21 mouse cellular contexts compared by ENCODE assay signal in genomic region chr7:71524577-71525126, GRCm38 (mm10).
"Had no signal": no experiment of that assay in that cellular context is flagged by ENCODE, and none has a peak within 500 bp of the region (broad histone marks: within the 10 kb centered on the region; RNA-seq: fewer than 3 reads in every experiment).

No protein-coding gene starts in this region.

- H3K36me3 ChIP-seq: hindbrain, embryonic 15.5 days; intestine, embryonic 15.5 days; limb, embryonic 12.5 days; limb, embryonic 15.5 days; lung, embryonic 15.5 days; midbrain, embryonic 12.5 days; neural tube, embryonic 13.5 days had no signal

- H3K27ac ChIP-seq: hindbrain, embryonic 15.5 days; intestine, embryonic 15.5 days; limb, embryonic 12.5 days; limb, embryonic 15.5 days; liver, embryonic 14.5 days; lung, embryonic 15.5 days; macrophage; midbrain, embryonic 12.5 days; neural tube, embryonic 13.5 days; stomach, postnatal 0 days had no signal

- H3K4me3 ChIP-seq: hindbrain, embryonic 15.5 days; intestine, embryonic 15.5 days; limb, embryonic 12.5 days; limb, embryonic 15.5 days; lung, embryonic 15.5 days; midbrain, embryonic 12.5 days; myocyte; neural tube, embryonic 13.5 days had no signal

- ATAC-seq: intestine, embryonic 15.5 days; liver, postnatal 0 days; midbrain, embryonic 16.5 days had no signal

- H3K4me1 ChIP-seq: hindbrain, embryonic 15.5 days; intestine, embryonic 15.5 days; limb, embryonic 12.5 days; limb, embryonic 15.5 days; midbrain, embryonic 12.5 days; neural tube, embryonic 13.5 days had no signal

- H3K4me2 ChIP-seq: hindbrain, embryonic 15.5 days; intestine, embryonic 15.5 days; limb, embryonic 12.5 days; limb, embryonic 15.5 days; liver, embryonic 11.5 days; lung, embryonic 15.5 days; midbrain, embryonic 12.5 days; neural tube, embryonic 13.5 days had no signal

- H3K9me3 ChIP-seq: hindbrain, embryonic 15.5 days; intestine, embryonic 15.5 days; limb, embryonic 12.5 days; limb, embryonic 15.5 days; lung, embryonic 15.5 days; midbrain, embryonic 12.5 days; neural tube, embryonic 13.5 days had no signal

- H3K27me3 ChIP-seq: hindbrain, embryonic 15.5 days; intestine, embryonic 15.5 days; limb, embryonic 12.5 days; limb, embryonic 15.5 days; lung, embryonic 15.5 days; midbrain, embryonic 12.5 days; neural tube, embryonic 13.5 days had no signal

- H3K9ac ChIP-seq: hindbrain, embryonic 15.5 days; intestine, embryonic 15.5 days; limb, embryonic 12.5 days; limb, embryonic 15.5 days; liver, embryonic 14.5 days; liver, postnatal 0 days; lung, embryonic 15.5 days; midbrain, embryonic 12.5 days; neural tube, embryonic 13.5 days had no signal

- DNase-seq: left cerebral cortex, postnatal 4 days; liver, postnatal 0 days; right cerebral cortex, adult 18-20 months; right cerebral cortex, postnatal 14 days; right cerebral cortex, postnatal 4 days; thymus, adult 2 months; thymus, postnatal 14 days; thymus, postnatal 4 days had no signal
